Comparison of ENCODE assay signal across 31 mouse cellular contexts in the genomic region with DNA sequence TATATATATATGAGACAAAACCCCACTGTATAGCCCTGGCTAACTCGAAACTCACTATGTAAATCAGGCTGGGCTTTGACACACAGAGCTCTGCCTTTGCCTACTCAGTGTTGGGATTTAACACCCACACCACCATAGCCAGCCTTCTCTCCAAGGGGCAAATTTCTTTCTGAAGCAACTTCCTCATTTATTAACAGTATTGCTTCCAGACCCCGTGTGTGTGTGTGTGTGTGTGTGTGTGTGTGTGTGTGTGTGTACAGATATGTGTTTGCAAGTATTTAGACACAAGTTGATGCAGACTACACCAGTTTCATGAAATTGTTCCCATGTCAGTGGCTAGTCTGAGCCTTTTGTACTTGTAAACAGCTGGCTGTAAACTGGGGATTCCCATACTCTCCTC. TPM values are rescaled to one million over a fixed set of nuclear protein-coding genes. Genes with fewer than 3 reads are reported as not detected.
DNase-seq lines count a peak whose midpoint lies in the region; ATAC-seq and TF ChIP-seq lines count a peak whose summit lies in the region.
"Had no signal": no experiment of that assay in that cellular context is flagged by ENCODE, and none has a peak within 500 bp of the region (broad histone marks: within the 10 kb centered on the region; RNA-seq: fewer than 3 reads in every experiment).

No protein-coding gene starts in this region.

- H3K4me1 ChIP-seq in liver, adult 2 months (ENCODE audit: control insufficient read depth, insufficient read depth, low read length): peaks cover 3% of the 10 kb centered on the region; the same call in 1 of the 2 replicates
- no peaks in the 10 kb centered on the region for H3K4me1 ChIP-seq in liver, embryonic 11.5 days (replicated peaks; ENCODE audit: control insufficient read depth, insufficient read depth, low read length)
- no peaks in the 10 kb centered on the region; a peak in 1 of 4 replicates for H3K4me1 ChIP-seq in MEL (ENCODE audit: control insufficient read depth in 1 of 2, insufficient read depth in 2 of 2, low read length in 2 of 2)
- no peaks in the 10 kb centered on the region for H3K4me1 ChIP-seq in intestine, embryonic 16.5 days (ENCODE audit: control insufficient read depth, insufficient read depth, low read length)
- H3K4me1 ChIP-seq: embryonic facial prominence, embryonic 12.5 days; embryonic facial prominence, embryonic 15.5 days; forebrain, embryonic 15.5 days had no signal

- 59% methylated on average over 2 of the region's 2 CpGs for WGBS in liver, adult 2 months
- 60% methylated on average over 2 of the region's 2 CpGs for WGBS in liver, embryonic 11.5 days
- WGBS in intestine, embryonic 16.5 days: 76% methylated on average over 2 of the region's 2 CpGs

- TF ChIP-seq RAD21 in MEL (IDR thresholded peaks at IDR 0.05; ENCODE audit: low read depth, low read length): no peak

- H3K9me3 ChIP-seq in liver, embryonic 11.5 days (ENCODE audit: control insufficient read depth, low read length): no peaks in the 10 kb centered on the region
- no peaks in the 10 kb centered on the region for H3K9me3 ChIP-seq in MEL (replicated peaks; ENCODE audit: insufficient read depth, low read length)
- no peaks in the 10 kb centered on the region for H3K9me3 ChIP-seq in intestine, embryonic 16.5 days (ENCODE audit: control insufficient read depth, low read length)
- H3K9me3 ChIP-seq: embryonic facial prominence, embryonic 12.5 days; embryonic facial prominence, embryonic 15.5 days; forebrain, embryonic 15.5 days; G1E; heart, embryonic 15.5 days had no signal

- peaks cover 3% of the 10 kb centered on the region for H3K36me3 ChIP-seq in liver, adult 2 months (ENCODE audit: control insufficient read depth, insufficient read depth, low read length)
- no peaks in the 10 kb centered on the region for H3K36me3 ChIP-seq in liver, embryonic 11.5 days (ENCODE audit: control insufficient read depth, insufficient read depth, low read length)
- H3K36me3 ChIP-seq in MEL (ENCODE audit: control insufficient read depth in 1 of 2, insufficient read depth in 2 of 2, low read length in 2 of 2): peaks cover 0 to 3% of the 10 kb centered on the region in 2 experiments; a peak in 2 of 4 replicates
- H3K36me3 ChIP-seq in intestine, embryonic 16.5 days (ENCODE audit: control insufficient read depth, insufficient read depth, low read length): no peaks in the 10 kb centered on the region
- H3K36me3 ChIP-seq: embryonic facial prominence, embryonic 12.5 days; embryonic facial prominence, embryonic 15.5 days; forebrain, embryonic 15.5 days; G1E; heart, embryonic 12.5 days; heart, embryonic 15.5 days had no signal

- no peak for TF ChIP-seq EP300 in MEL (IDR thresholded peaks at IDR 0.05; ENCODE audit: low read depth in 1 of 2, low read length in 2 of 2)

- TF ChIP-seq POLR2A in liver, adult 2 months (IDR thresholded peaks at IDR 0.05; ENCODE audit: extremely low read depth, insufficient read depth, low read length): no peak
- no peak for TF ChIP-seq POLR2A in MEL (IDR thresholded peaks at IDR 0.05; ENCODE audit: control insufficient read depth in 1 of 2, insufficient read depth in 1 of 2, low read depth in 1 of 2, low read length in 2 of 2, poor library complexity in 1 of 2)

- DNase-seq in liver, adult 2 months (ENCODE audit: extremely low read depth, low read depth, low spot score): peak; percentile 31
- DNase-seq in liver, embryonic 11.5 days (ENCODE audit: low spot score): no peak
- DNase-seq in MEL (ENCODE audit: low read depth, low spot score): peak; percentile 68
- no peak for DNase-seq in liver
- no peak for DNase-seq in kidney, postnatal 36 days
- DNase-seq: adrenal gland, adult 8-10 months; adrenal gland, postnatal 25 days; cerebellum, adult 11-12 months; cerebellum, adult 9-10 months; cerebellum, postnatal 14 days; gastrocnemius, postnatal 36 days; heart, adult 18-20 months; heart, postnatal 10 days; heart, postnatal 36 days had no signal

- H3K4me2 ChIP-seq in liver, embryonic 11.5 days: no peak overlapping the region
- H3K4me2 ChIP-seq in intestine, embryonic 16.5 days (ENCODE audit: low read depth, low read length): no peak overlapping the region
- H3K4me2 ChIP-seq: embryonic facial prominence, embryonic 12.5 days; embryonic facial prominence, embryonic 15.5 days; forebrain, embryonic 15.5 days; heart, embryonic 12.5 days; heart, embryonic 15.5 days; hindbrain, embryonic 14.5 days had no signal

- no peak for ATAC-seq in liver, embryonic 11.5 days (replicated peaks; ENCODE audit: low FRiP score)
- peak; percentile 83 for ATAC-seq in granulocyte monocyte progenitor cell, adult 5-6 weeks (replicated peaks; ENCODE audit: poor library complexity, severe bottlenecking)
- no peak for ATAC-seq in intestine, embryonic 16.5 days
- ATAC-seq: activated CD4-positive, CD25-positive, alpha-beta regulatory T cell, adult 4 months; forebrain, embryonic 15.5 days; hindbrain, postnatal 0 days; inflammation-experienced regulatory T-cells, adult 6 months; intestine, postnatal 0 days had no signal

- H3K27ac ChIP-seq in liver, adult 2 months (replicated peaks; ENCODE audit: insufficient read depth, low read depth, low read length): no peak overlapping the region
- H3K27ac ChIP-seq in liver, embryonic 11.5 days (ENCODE audit: low read depth, low read length): no peak overlapping the region
- no peak overlapping the region for H3K27ac ChIP-seq in MEL (ENCODE audit: control insufficient read depth, low read depth, low read length)
- no peak overlapping the region for H3K27ac ChIP-seq in intestine, embryonic 16.5 days (ENCODE audit: low read length)
- H3K27ac ChIP-seq: embryonic facial prominence, embryonic 12.5 days; embryonic facial prominence, embryonic 15.5 days; forebrain, embryonic 15.5 days; heart, embryonic 15.5 days; hindbrain, embryonic 14.5 days; hindbrain, postnatal 0 days had no signal

- TF ChIP-seq CTCF in liver, adult 2 months (IDR thresholded peaks at IDR 0.05; ENCODE audit: low read depth, low read length): no peak
- no peak for TF ChIP-seq CTCF in MEL (IDR thresholded peaks at IDR 0.05 in 2 of 3, conservative IDR thresholded peaks at IDR 0.05 in 1 of 3; ENCODE audit: control insufficient read depth in 1 of 3, insufficient read depth in 1 of 3, low read depth in 2 of 3, low read length in 3 of 3, poor library complexity in 1 of 3, severe bottlenecking in 1 of 3)

- no peaks in the 10 kb centered on the region for H3K27me3 ChIP-seq in liver, adult 2 months (ENCODE audit: control insufficient read depth, insufficient read depth, low read length)
- no peaks in the 10 kb centered on the region for H3K27me3 ChIP-seq in liver, embryonic 11.5 days (replicated peaks; ENCODE audit: control insufficient read depth, insufficient read depth, low read length)
- H3K27me3 ChIP-seq in MEL (ENCODE audit: control insufficient read depth in 1 of 2, insufficient read depth in 2 of 2, low read length in 2 of 2): no peaks in the 10 kb centered on the region
- no peaks in the 10 kb centered on the region for H3K27me3 ChIP-seq in intestine, embryonic 16.5 days (replicated peaks; ENCODE audit: control insufficient read depth, insufficient read depth, low read length)
- H3K27me3 ChIP-seq: embryonic facial prominence, embryonic 12.5 days; embryonic facial prominence, embryonic 15.5 days; forebrain, embryonic 15.5 days; heart, embryonic 15.5 days had no signal

- no peaks in the 10 kb centered on the region for H3K79me2 ChIP-seq in liver, adult 2 months (ENCODE audit: control insufficient read depth, insufficient read depth, low read length)
- no peaks in the 10 kb centered on the region for H3K79me2 ChIP-seq in MEL (ENCODE audit: control insufficient read depth, insufficient read depth, low read length, poor library complexity)

- H3K9ac ChIP-seq in liver, adult 2 months (ENCODE audit: low read depth, low read length): no peak overlapping the region
- H3K9ac ChIP-seq in liver, embryonic 11.5 days (ENCODE audit: low read depth, low read length): no peak overlapping the region
- H3K9ac ChIP-seq in MEL (ENCODE audit: control insufficient read depth, low read depth, low read length, poor library complexity, severe bottlenecking): no peak overlapping the region
- no peak overlapping the region for H3K9ac ChIP-seq in intestine, embryonic 16.5 days (ENCODE audit: low read depth, low read length)
- H3K9ac ChIP-seq: embryonic facial prominence, embryonic 12.5 days; embryonic facial prominence, embryonic 15.5 days; forebrain, embryonic 15.5 days; heart, embryonic 12.5 days; heart, embryonic 15.5 days; hindbrain, embryonic 14.5 days had no signal

- no peak overlapping the region for H3K4me3 ChIP-seq in liver, adult 2 months (ENCODE audit: insufficient read depth, low read depth, low read length)
- no peak overlapping the region for H3K4me3 ChIP-seq in liver, embryonic 11.5 days (ENCODE audit: low read depth, low read length)
- H3K4me3 ChIP-seq in MEL (ENCODE audit: control insufficient read depth in 1 of 2, insufficient read depth in 1 of 2, low read depth in 2 of 2, low read length in 2 of 2): no peak overlapping the region
- no peak overlapping the region for H3K4me3 ChIP-seq in intestine, embryonic 16.5 days (ENCODE audit: low read length)
- H3K4me3 ChIP-seq: embryonic facial prominence, embryonic 12.5 days; embryonic facial prominence, embryonic 15.5 days; forebrain, embryonic 15.5 days; heart, embryonic 12.5 days; heart, embryonic 15.5 days had no signal

RNA-seq across cellular contexts. Expression of a gene that starts 8.1 kb away (rescaled TPM):
- total RNA-seq in liver, adult 2 months (2014; rRNA removed): 14.6 and 20.7 TPM in 2 replicates
- 5.1 and 5.2 TPM in 2 replicates for polyA plus RNA-seq in liver, adult 2 months (2012; rRNA removed)
- 12.6 and 16.9 TPM in 2 replicates for polyA plus RNA-seq in liver, embryonic 11.5 days (2014; fragmentation: Nextera tagmentation; extraction: Ambion mirVana)
- 10.7 and 11.1 TPM in 2 replicates for total RNA-seq in MEL (2012; rRNA removed)
- polyA plus RNA-seq in MEL (2012; ENCODE audit: insufficient read depth in 1 of 2, insufficient read length in 2 of 2, low read depth in 1 of 2, low replicate concordance in 2 of 2, missing spikeins in 1 of 2): 10 to 100 TPM in 1 of 2 experiments, not detected in 1; 13.1 TPM
- 13.7 and 14.0 TPM in 2 replicates for total RNA-seq in granulocyte monocyte progenitor cell, adult 5-6 weeks (2014; fragmentation: Nextera tagmentation)
- total RNA-seq in granulocyte monocyte progenitor cell, adult 5-6 weeks (2017): 12.1 and 14.8 TPM in 2 replicates
- polyA plus RNA-seq in intestine, embryonic 16.5 days (2015; fragmentation: Nextera tagmentation; extraction: Ambion mirVana): 8.5 and 8.7 TPM in 2 replicates

RNA-seq across cellular contexts. Expression of a gene that starts 21.4 kb away (rescaled TPM):
- 287 and 443 TPM in 2 replicates for total RNA-seq in liver, adult 2 months (2014; rRNA removed)
- 157 and 182 TPM in 2 replicates for polyA plus RNA-seq in liver, adult 2 months (2012; rRNA removed)
- 32.5 and 38.1 TPM in 2 replicates for polyA plus RNA-seq in liver, embryonic 11.5 days (2014; fragmentation: Nextera tagmentation; extraction: Ambion mirVana)
- total RNA-seq in MEL (2012; rRNA removed): not detected in 2 replicates
- not detected for polyA plus RNA-seq in MEL (2012; ENCODE audit: insufficient read depth in 1 of 2, insufficient read length in 2 of 2, low read depth in 1 of 2, low replicate concordance in 2 of 2, missing spikeins in 1 of 2)
- total RNA-seq in granulocyte monocyte progenitor cell, adult 5-6 weeks (2014; fragmentation: Nextera tagmentation): not detected in 2 replicates
- total RNA-seq in granulocyte monocyte progenitor cell, adult 5-6 weeks (2017): 0.13 TPM in 1 of 2 replicates, not detected in the other
- polyA plus RNA-seq in intestine, embryonic 16.5 days (2015; fragmentation: Nextera tagmentation; extraction: Ambion mirVana): 5.7 and 6.3 TPM in 2 replicates
- polyA plus RNA-seq: activated CD4-positive, CD25-positive, alpha-beta regulatory T cell, adult 4 months; G1E; inflammation-experienced regulatory T-cells, adult 6 months had no signal

RNA-seq across cellular contexts. Expression of a gene that starts 32.2 kb away (rescaled TPM):
- total RNA-seq in liver, adult 2 months (2014; rRNA removed): not detected in 2 replicates
- polyA plus RNA-seq in liver, adult 2 months (2012; rRNA removed): not detected in 2 replicates
- not detected in 2 replicates for polyA plus RNA-seq in liver, embryonic 11.5 days (2014; fragmentation: Nextera tagmentation; extraction: Ambion mirVana)
- total RNA-seq in MEL (2012; rRNA removed): not detected in 2 replicates
- polyA plus RNA-seq in MEL (2012; ENCODE audit: insufficient read depth in 1 of 2, insufficient read length in 2 of 2, low read depth in 1 of 2, low replicate concordance in 2 of 2, missing spikeins in 1 of 2): not detected
- total RNA-seq in granulocyte monocyte progenitor cell, adult 5-6 weeks (2014; fragmentation: Nextera tagmentation): not detected in 2 replicates
- total RNA-seq in granulocyte monocyte progenitor cell, adult 5-6 weeks (2017): not detected in 2 replicates
- polyA plus RNA-seq in intestine, embryonic 16.5 days (2015; fragmentation: Nextera tagmentation; extraction: Ambion mirVana): not detected in 2 replicates
- total RNA-seq: adrenal gland, adult 8-10 months; adrenal gland, postnatal 25 days; G1E; gastrocnemius, adult 8-10 months; gastrocnemius, postnatal 36 days; heart, adult 18-20 months; heart, postnatal 10 days; heart, postnatal 36 days; hindbrain, postnatal 0 days had no signal
- polyA plus RNA-seq: activated CD4-positive, CD25-positive, alpha-beta regulatory T cell, adult 4 months; brain, embryonic 14.5 days; embryonic facial prominence, embryonic 12.5 days; embryonic facial prominence, embryonic 15.5 days; forebrain, embryonic 11.5 days; forebrain, embryonic 15.5 days; G1E; heart, embryonic 12.5 days; heart, embryonic 15.5 days; hindbrain, embryonic 11.5 days; hindbrain, embryonic 14.5 days; hindbrain, postnatal 0 days; inflammation-experienced regulatory T-cells, adult 6 months; intestine, postnatal 0 days had no signal

Comparison
In these comparisons a context has a peak if more than half of its experiments do, and no peak if none do; other contexts are left out.
1. DNase-seq: peak in liver, adult 2 months (single experiment) and MEL (single experiment); none in liver, embryonic 11.5 days (single experiment), liver (single experiment) and kidney, postnatal 36 days (0 of 2).